Mouse (Mus musculus) megakaryocyte, adult 5-6 weeks (primary cell): ENCODE data around the gene Zfp146. TPM values are rescaled to one million over a fixed set of nuclear protein-coding genes. Genes with fewer than 3 reads are reported as not detected.
"Not testable (repeated sequence)": the region's sequence is repeated elsewhere in the genome, so short reads cannot be mapped to it uniquely, and the experiment has no call there.

Experiments used
- ATAC-seq: 2 replicates; pipeline ENCODE4 v1.8.0; 2016; ENCODE audit warnings: mild to moderate bottlenecking, inconsistent platforms; ENCODE audit not compliant: poor library complexity, severe bottlenecking
- total RNA-seq, 2 experiments: library from RNA; stranded (forward) in 1 of 2; stranded (reverse) in 1 of 2; fragments of 153-499, 151-499 nt in 1 of 2; fragments of 221-1000, 200-1000 nt in 1 of 2; gene quantifications; 2 replicates each; pipeline versions ENCODE4 v1.2.3 to v1.2.4; 2015 to 2017

Zfp146 gene
- total RNA-seq, 2 experiments from 2014 or later, result 25.2 to 32.8 TPM

- ATAC-seq, result no peak
These were observed 23.5 kb upstream of the Zfp146 start for GRCm38 (mm10) chr7:30193013-30193412.

DNA sequence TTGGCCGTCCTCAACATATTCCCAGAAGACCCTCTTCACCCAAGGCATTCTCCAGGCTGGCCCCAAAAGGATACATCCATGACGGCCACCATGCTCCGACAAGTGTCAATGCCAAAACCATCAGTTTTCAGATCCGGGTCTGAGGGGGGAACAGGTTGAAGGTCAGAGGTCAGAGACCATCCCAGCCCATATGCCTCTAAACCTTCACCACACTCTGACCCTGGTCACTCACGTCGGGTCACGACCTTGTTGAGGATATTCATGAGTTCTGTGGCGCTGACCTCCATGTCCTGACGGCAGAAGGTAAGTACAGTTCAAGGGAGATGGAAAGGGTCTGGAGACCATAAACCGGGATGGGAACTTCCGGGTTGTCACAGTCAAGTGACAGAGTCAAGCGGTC, 22.5 kb upstream of the Zfp146 start:
- no peak for ATAC-seq

DNA sequence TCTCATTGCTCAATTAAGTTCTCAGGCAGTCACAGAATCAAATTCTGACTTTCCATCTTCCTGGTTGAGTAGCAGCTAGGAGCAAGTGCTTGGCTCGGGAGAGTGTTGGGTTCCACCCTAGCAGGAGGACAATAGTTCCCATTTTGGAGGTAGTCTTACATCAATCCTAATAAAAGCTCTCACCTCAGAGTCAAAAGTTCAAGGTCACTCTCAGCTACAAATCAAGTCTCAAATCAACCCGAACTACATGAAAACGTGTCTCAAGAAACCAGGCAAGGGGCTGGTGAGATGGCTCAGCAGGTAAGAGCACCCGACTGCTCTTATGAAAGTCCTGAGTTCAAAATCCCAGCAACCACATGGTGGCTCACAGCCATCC, 19.6 kb upstream of the Zfp146 start:
- no peak for ATAC-seq

GRCm38 (mm10) chr7:30188344-30189115, 19.0 kb upstream of the Zfp146 start:
- no peak for ATAC-seq

GRCm38 (mm10) chr7:30184641-30185348, 15.2 kb upstream of the Zfp146 start:
- ATAC-seq, result no peak

DNA sequence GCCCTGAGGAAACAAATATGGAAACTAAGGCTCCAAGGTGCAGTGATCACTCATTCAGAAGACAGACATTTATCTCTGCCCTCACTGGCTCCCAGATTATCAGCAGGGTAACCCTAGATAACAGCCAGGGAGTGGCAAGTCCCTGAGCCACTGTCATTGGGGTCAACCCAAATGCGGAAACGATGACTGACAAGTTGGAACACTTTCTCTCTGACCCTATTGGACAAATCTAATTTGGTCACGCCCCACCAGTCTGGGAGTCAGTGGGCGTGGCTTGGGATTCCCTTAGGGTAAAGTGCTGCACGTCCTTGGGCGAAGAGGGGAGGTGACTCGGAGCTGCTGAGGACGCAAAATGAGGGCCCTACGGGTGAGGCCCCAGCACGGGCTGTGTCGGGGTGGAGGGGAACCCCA, 14.3 kb upstream of the Zfp146 start, which contains the start of gene Cox7a1:
Cox7a1 (plus strand) TSS at position 266 of the 411 bp plus-strand sequence.
- peak; percentile 96 for ATAC-seq

DNA sequence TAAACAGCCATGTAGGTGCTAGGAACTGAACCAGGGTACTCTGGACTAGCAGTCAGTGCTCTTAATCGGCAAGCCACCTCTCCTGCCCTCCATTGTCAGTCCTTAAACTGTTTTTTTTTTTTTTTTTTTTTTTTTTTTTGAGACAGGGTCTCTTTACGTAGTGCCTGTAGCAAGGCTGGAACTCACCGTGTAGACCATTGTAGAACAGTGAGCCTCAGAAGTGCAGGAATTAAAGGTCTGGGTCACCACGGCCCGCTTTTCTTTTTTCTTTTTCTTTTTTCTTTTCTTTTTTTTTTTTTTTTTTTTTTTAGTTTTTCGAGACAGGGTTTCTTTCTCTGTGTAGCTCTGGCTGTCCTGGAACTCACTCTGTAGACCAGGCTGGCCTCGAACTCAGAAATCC, 13.6 kb upstream of the Zfp146 start:
- not testable (repeated sequence) for ATAC-seq

DNA sequence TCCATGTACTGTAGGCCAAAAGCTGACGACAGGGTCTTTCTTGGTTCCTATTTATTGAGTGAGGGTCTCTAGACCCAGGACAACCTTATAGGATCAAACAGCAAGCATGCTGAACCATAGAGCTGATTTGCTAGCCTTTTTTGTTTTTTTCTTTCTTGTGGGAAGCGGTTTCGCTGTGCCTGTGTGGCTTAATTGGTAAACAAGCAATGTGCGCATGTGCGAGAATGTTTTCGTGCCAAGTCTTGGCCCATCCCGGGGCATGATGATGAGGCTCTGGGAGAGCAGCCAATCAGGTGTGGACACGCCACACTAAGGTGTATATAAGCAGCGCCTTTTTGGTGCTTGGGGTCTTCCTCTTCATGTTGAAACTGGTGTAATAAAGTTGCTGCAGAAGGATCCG, 12.4 kb upstream of the Zfp146 start:
- ATAC-seq, result not testable (repeated sequence)

DNA sequence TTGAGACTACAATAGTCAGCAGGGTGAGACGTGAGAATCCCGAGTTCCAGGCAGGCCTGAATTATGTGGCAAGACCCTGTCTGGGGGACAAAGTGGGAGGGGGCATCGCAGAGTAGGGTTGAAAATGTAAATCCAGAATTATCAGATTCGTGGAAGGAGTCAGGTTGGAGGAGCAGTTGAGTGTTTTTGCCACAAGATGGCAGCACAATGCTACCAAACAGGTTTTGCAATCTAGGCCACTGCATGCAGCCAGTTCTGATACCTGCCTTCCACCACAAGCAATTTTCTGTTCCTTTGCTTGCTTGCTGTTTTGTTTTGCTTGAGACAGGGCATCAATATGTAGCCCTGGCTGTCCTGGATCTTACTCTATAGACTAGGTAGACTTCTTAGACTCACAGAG, 11.8 kb upstream of the Zfp146 start:
- ATAC-seq, result peak; percentile 76

- ATAC-seq, result no peak
These were observed 8.7 kb upstream of the Zfp146 start for GRCm38 (mm10) chr7:30178256-30178655.

GRCm38 (mm10) chr7:30176474-30176873, 6.9 kb upstream of the Zfp146 start:
- ATAC-seq, result no peak

- no peak for ATAC-seq
These were observed 867 bp upstream of the Zfp146 start for GRCm38 (mm10) chr7:30170283-30170951.

DNA sequence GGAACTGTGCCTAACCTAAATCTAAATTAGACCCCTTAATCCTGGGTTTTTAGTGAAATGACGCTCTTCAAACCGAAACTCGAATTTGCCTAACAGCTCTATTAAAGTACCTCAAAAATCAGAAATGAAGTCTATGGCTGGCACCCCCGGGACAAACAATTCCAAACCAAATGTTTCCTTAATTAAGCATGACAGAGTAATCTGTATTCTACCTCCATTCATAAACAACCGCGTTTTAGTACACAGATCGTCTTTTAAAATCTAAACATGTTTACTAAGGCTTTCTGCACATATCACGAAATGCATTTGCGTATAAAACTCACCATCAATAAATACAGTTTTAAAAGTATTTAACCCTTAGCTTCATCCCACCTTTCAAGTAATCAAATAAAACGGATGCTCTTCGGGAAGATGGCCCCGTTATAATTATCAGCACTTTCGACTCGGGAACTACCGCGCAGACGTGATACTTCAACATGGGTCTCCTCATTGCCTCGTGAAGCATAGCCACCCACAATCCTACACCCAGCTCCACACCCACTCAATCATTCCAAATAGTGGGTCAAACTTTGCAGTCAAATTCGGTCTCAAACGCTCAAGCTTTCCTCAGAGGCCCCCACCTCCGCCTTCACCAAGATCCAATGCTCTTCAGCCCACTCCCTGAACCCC, 502 bp downstream of the Zfp146 start:
- ATAC-seq, result peak; percentile 16

DNA sequence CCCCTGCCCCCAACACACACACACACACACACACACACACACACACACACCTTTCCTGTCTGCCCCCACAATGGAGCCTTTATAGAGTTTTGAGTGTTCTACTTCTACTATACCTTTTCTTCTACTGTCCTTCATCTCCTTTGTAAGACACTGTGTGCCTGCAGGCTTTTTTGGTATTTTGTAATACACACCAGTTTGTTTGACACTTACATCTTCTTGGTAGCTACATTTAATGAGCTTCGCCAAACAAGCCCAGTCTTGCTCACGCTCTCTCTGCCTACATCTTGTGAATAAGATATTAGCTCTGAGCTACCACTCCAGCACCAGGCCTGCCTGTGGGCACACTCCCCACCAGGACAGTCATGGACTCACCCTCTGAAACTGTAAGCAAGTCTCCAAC, 4.8 kb downstream of the Zfp146 start:
- ATAC-seq, result no peak

- ATAC-seq, result no peak
These were observed 6.4 kb downstream of the Zfp146 start for GRCm38 (mm10) chr7:30163113-30163512.

DNA sequence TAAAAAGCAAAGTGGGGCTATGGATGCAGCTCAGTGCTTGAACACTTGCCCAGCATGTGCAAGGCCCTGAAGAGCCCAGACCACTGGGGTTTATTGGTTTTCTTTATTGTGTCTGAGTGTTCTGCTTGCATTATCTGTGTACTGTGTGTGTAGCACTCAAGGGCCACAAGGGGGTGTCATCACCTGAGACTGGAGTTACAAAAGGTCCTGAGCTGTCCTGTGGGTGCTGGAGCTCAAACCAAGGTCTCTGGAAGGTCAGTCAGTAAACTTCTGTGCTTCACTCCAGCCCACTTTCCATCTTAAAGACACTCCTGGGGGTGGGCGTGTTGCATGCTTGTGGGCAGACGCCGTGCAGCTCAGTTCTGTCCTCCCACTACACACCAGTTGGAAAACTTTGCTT, 14.0 kb downstream of the Zfp146 start:
- ATAC-seq, result no peak

GRCm38 (mm10) chr7:30154040-30154439, 15.5 kb downstream of the Zfp146 start:
- no peak for ATAC-seq

- no peak for ATAC-seq
These were observed 22.5 kb downstream of the Zfp146 start for GRCm38 (mm10) chr7:30147011-30147410.

DNA sequence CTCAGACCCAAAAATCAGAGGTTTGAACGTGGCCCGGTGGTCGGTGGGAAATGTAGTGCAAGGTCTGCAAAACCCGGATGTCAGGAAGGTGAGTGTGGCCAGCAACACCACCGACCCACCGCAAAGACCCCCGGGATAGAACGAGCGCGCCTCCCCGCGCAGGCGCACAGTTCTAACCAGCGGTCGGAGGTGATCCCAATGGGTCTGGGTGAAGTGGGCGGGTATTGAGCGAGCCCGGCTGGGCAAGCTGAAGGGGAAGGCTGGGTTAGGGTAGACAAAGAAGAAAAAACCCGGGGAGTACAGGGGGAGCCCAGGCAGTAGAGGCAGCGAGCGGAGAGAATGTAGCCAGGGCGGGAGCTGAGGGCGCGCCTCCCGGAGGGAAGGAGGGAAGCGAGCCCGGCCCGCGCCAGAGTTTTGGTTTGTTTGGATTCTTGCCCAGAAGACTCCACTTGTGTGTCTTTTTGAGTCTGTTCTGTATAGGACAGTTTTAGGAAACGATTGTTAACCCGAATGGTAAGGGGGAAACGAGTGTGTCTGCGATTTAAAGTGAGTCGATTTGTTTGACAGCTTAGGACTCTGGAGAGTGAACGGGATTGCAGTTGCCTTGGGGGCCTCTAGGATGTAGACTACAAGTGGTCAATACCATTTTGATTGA, 25.9 kb downstream of the Zfp146 start:
- ATAC-seq, result no peak

GRCm38 (mm10) chr7:30143170-30143554, 26.4 kb downstream of the Zfp146 start:
- ATAC-seq, result no peak

- ATAC-seq, result no peak
These were observed 32.7 kb downstream of the Zfp146 start for GRCm38 (mm10) chr7:30136826-30137225.
